Mouse (Mus musculus) layer of hippocampus, adult 11-12 months (tissue): Measurements from ENCODE around the gene Dcaf12.
A peak's percentile ranks its signal among the peaks of the same experiment; 100 is the strongest.

ENCODE experiments used
- DNase-seq: peaks from one replicate; pipeline ENCODE4 v3.0.0; 2022; ENCODE audit warnings: low spot score

Dcaf12 gene

GRCm38 (mm10) chr4:41310567-41311563, 3.8 kb downstream of the Dcaf12 start:
- no peak for DNase-seq

- DNase-seq: no peak
Measured at GRCm38 (mm10) chr4:41307406-41307805, 7.3 kb downstream of the Dcaf12 start.

- peak; percentile 40 for DNase-seq
Measured at GRCm38 (mm10) chr4:41304302-41304701, 10.4 kb downstream of the Dcaf12 start.

GRCm38 (mm10) chr4:41303671-41304070, 11.0 kb downstream of the Dcaf12 start:
- no peak for DNase-seq

- DNase-seq: no peak
Measured at GRCm38 (mm10) chr4:41298976-41299375, 15.7 kb downstream of the Dcaf12 start.

- DNase-seq: no peak
Measured at GRCm38 (mm10) chr4:41295960-41296359, 18.7 kb downstream of the Dcaf12 start.

GRCm38 (mm10) chr4:41295507-41295906, 19.2 kb downstream of the Dcaf12 start:
- DNase-seq: no peak

GRCm38 (mm10) chr4:41293907-41294306, 20.8 kb downstream of the Dcaf12 start:
- peak; percentile 48 for DNase-seq

- DNase-seq: peak; percentile 14
Measured at GRCm38 (mm10) chr4:41289802-41290201, 24.9 kb downstream of the Dcaf12 start.

- DNase-seq: peak; percentile 33
Measured at GRCm38 (mm10) chr4:41286420-41286819, 28.3 kb downstream of the Dcaf12 start.

- DNase-seq: no peak
Measured at GRCm38 (mm10) chr4:41284087-41284486, 30.6 kb downstream of the Dcaf12 start.

- no peak for DNase-seq
Measured at GRCm38 (mm10) chr4:41275927-41276326, 38.8 kb downstream of the Dcaf12 start.

- DNase-seq: peak; percentile 99
Measured at GRCm38 (mm10) chr4:41274980-41275850, 39.5 kb downstream of the Dcaf12 start, which contains the start of gene Ubap2. Gene Ubap2, minus strand, starts transcription at chr4:41275144.

- no peak for DNase-seq
Measured at GRCm38 (mm10) chr4:41274377-41274979, 40.2 kb downstream of the Dcaf12 start.

- no peak for DNase-seq
Measured at GRCm38 (mm10) chr4:41268133-41268532, 46.6 kb downstream of the Dcaf12 start.

GRCm38 (mm10) chr4:41266350-41266749, 48.3 kb downstream of the Dcaf12 start:
- no peak for DNase-seq

- no peak for DNase-seq
Measured at GRCm38 (mm10) chr4:41260691-41261090, 54.0 kb downstream of the Dcaf12 start.

GRCm38 (mm10) chr4:41259019-41259418, 55.7 kb downstream of the Dcaf12 start:
- DNase-seq: no peak

- DNase-seq: no peak
Measured at GRCm38 (mm10) chr4:41257752-41258151, 56.9 kb downstream of the Dcaf12 start.

- DNase-seq: peak; percentile 20
Measured at GRCm38 (mm10) chr4:41255564-41256210, 59.0 kb downstream of the Dcaf12 start.

GRCm38 (mm10) chr4:41253756-41254155, 60.9 kb downstream of the Dcaf12 start:
- DNase-seq: no peak

GRCm38 (mm10) chr4:41245408-41245807, 69.3 kb downstream of the Dcaf12 start:
- no peak for DNase-seq
